Mouse (Mus musculus): ENCODE data around the gene Arhgap6. TPM values are rescaled to one million over a fixed set of nuclear protein-coding genes. Genes with fewer than 3 reads are reported as not detected.

Gene Arhgap6
- 0.98 and 1.5 TPM in 2 replicates for total RNA-seq (2023)

DNA sequence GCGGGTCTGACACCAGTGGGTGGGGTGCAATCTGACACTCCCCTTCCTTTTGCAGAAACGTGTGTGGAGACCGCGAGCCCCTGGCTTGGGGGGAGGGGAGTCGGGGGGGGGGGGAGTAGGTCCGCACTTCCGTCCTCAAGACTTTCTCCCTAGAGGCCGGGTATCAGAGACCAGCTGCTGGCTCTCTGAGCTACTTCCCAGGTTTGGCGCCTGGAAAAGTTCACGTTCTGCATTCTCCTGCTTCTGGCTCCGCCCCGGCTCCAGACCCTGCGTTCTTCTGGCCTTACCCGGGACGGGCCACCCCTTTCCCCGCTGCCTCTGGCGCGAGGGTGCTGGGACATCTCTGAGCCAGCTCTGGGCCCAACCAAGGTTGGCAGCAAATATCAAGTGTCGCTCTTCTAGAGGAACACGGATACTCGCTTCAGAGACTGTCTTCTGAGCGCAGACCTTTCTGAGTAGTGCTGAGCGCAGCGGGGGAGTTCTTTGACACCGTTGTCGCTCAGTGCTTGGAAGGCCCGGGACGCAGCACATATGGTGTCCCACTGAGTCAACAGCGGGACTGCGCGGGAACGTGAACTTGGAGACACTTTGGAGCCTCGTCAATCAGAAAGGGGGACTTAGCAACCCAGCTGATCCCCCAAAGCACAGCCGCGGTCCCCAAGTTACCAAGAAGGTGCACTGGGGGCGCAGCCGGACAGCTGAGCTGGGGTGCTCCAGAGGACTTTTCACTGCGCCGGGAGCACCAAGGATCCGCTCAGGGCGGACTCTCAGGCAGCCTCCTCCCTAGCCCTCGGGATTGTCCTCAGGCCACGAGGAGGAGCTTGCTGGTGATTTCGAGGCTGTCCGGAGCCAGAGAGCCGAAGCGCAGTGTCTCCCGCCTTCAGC, at the start of gene Arhgap6:
Gene Arhgap6 (plus strand): TSS at position 126 of the 885 bp plus-strand sequence.

DNA sequence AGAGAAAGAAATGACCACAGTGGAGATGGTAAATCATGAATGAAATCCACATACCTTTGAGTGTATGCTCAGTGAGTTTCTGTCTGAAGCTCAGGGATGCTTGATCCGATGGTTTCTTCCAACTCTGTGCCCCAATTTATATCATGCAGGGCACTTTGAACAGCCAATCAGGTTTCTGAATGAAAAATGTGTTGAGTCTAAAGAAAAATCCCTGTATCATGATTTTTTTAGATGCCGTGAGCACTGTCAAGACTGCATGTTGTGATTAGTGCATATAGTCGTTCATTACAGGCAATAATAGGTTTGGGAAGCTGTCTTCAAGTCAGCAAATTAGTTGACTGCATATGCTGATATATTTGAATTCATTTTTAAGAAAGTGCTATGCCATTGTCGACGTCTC, 392.2 kb downstream of the Arhgap6 start, which contains the start of gene Amelx:
Gene Amelx (minus strand): TSS at position 101 of the 400 bp plus-strand sequence.

DNA sequence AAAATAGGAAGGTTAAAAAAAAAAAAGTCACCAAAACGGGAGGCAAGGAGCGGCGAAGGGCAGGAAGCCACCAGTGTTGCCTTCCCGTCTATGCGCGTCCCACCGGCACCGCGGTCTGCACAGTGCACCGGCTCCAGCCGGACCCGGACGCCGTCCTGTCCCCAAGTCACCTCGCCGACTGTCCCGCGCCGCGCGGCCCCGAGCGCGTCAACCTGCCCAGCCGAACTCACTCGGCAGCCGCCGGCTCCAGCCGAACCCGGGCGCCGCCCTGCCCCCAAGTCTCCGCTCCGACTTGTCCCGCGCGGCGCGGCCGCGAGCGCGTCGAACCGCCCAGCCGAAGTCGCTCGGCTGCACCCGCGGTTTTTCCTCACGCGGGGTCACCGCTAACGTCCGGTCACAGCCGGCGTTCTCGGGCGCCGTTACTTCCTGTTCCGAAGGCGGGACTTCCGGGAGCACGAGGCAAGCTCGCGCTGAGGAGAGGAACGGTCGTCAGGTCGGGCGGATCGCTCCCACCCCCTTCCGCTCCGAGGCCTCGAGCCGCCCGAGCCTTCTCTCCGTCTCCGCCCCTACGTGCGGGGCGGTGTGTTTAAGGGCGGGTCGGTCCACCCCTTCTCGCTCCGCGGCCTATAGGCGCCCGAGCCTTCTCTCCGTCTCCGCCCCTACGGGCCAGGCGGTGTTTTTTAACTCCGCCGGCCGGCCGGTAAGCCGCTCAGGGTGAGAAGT, 525.2 kb downstream of the Arhgap6 start, which contains the start of gene Hccs:
Gene Hccs (minus strand): TSS at position 428 of the 723 bp plus-strand sequence.

Other genes with a start within 250 kb of the Arhgap6 start
- gene Frmpd4, start 217.9 kb upstream of the Arhgap6 start, total RNA-seq (2023): 0.06 and 0.07 TPM in 2 replicates
- gene Msl3, start 121.2 kb upstream of the Arhgap6 start, total RNA-seq (2023): 27.4 and 28.7 TPM in 2 replicates